Mouse (Mus musculus) induced T-regulatory cell, adult 2 months (primary cell): ENCODE data around the gene Arhgef15.
A peak's percentile ranks its signal among the peaks of the same experiment; 100 is the strongest.
"Not testable (repeated sequence)": the region's sequence is repeated elsewhere in the genome, so short reads cannot be mapped to it uniquely, and the experiment has no call there.

Experiments used
- DNase-seq: peaks from one replicate; pipeline ENCODE4 v3.0.0-alpha.2; 2012; ENCODE audit warnings: low read depth

Arhgef15 gene

GRCm38 (mm10) chr11:68957308-68957707 lies at the start of gene Arhgef15:
TSS of gene Arhgef15 (minus strand) at chr11:68957480.
- DNase-seq, result no peak

GRCm38 (mm10) chr11:69006575-69006974 lies 49.3 kb upstream of the Arhgef15 start:
- not testable (repeated sequence) for DNase-seq

GRCm38 (mm10) chr11:69005193-69005592 lies 47.9 kb upstream of the Arhgef15 start:
- DNase-seq, result no peak

- DNase-seq, result no peak
These were observed 46.3 kb upstream of the Arhgef15 start for GRCm38 (mm10) chr11:69003592-69003991.

GRCm38 (mm10) chr11:69002782-69003181 lies 45.5 kb upstream of the Arhgef15 start:
- DNase-seq, result not testable (repeated sequence)

- no peak for DNase-seq
These were observed 39.8 kb upstream of the Arhgef15 start for GRCm38 (mm10) chr11:68997080-68997479.

GRCm38 (mm10) chr11:68994377-68994776 lies 37.1 kb upstream of the Arhgef15 start:
- peak; percentile 43 for DNase-seq

- DNase-seq, result no peak
These were observed 35.8 kb upstream of the Arhgef15 start for GRCm38 (mm10) chr11:68993122-68993521.

GRCm38 (mm10) chr11:68988341-68988740 lies 31.1 kb upstream of the Arhgef15 start:
- no peak for DNase-seq

GRCm38 (mm10) chr11:68987365-68987882 lies 30.1 kb upstream of the Arhgef15 start:
- no peak for DNase-seq

- peak; percentile 81 for DNase-seq
These were observed 25.5 kb upstream of the Arhgef15 start for GRCm38 (mm10) chr11:68982639-68983369.

- no peak for DNase-seq
These were observed 23.6 kb upstream of the Arhgef15 start for GRCm38 (mm10) chr11:68980919-68981318.

GRCm38 (mm10) chr11:68979320-68979733 lies 22.0 kb upstream of the Arhgef15 start:
- DNase-seq, result no peak

GRCm38 (mm10) chr11:68975601-68976000 lies 18.3 kb upstream of the Arhgef15 start:
- DNase-seq, result no peak

GRCm38 (mm10) chr11:68975085-68975484 lies 17.8 kb upstream of the Arhgef15 start, which contains the start of gene Rangrf:
TSS of gene Rangrf (minus strand) at chr11:68975185.
- no peak for DNase-seq

GRCm38 (mm10) chr11:68974059-68974450 lies 16.8 kb upstream of the Arhgef15 start:
- no peak for DNase-seq

- peak; percentile 88 for DNase-seq
These were observed 16.2 kb upstream of the Arhgef15 start for GRCm38 (mm10) chr11:68973250-68974058.

- no peak for DNase-seq
These were observed 13.0 kb upstream of the Arhgef15 start for GRCm38 (mm10) chr11:68970232-68970631.

- no peak for DNase-seq
These were observed 11.5 kb upstream of the Arhgef15 start for GRCm38 (mm10) chr11:68968752-68969151.

GRCm38 (mm10) chr11:68967337-68968282 lies 10.3 kb upstream of the Arhgef15 start, which contains the start of gene Slc25a35:
TSS of gene Slc25a35 (plus strand) at chr11:68968131.
- DNase-seq, result peak; percentile 94

GRCm38 (mm10) chr11:68966554-68966953 lies 9.3 kb upstream of the Arhgef15 start:
- peak; percentile 40 for DNase-seq

GRCm38 (mm10) chr11:68965845-68966244 lies 8.6 kb upstream of the Arhgef15 start:
- peak; percentile 92 for DNase-seq
